Mouse (Mus musculus) hindbrain, embryonic 11.5 days (tissue): ENCODE results near the gene Spon1. TPM values are rescaled to one million over a fixed set of nuclear protein-coding genes. Genes with fewer than 3 reads are reported as not detected.

ENCODE experiments used
- ATAC-seq: fragments of 200-750 bp; cut with Nextera tagmentation; 2 replicates; pipeline ENCODE4 v1.8.0; 2017; ENCODE audit warnings: mild to moderate bottlenecking, moderate TSS enrichment, moderate library complexity; ENCODE audit not compliant: low FRiP score
- DNase-seq: peaks from one replicate; pipeline ENCODE4 v3.0.0-alpha.2; 2015; ENCODE audit warnings: low spot score
- H3K27ac ChIP-seq: fragments of 300-500 bp; sonication (generic); 2 replicates; pipeline ENCODE4 v1.5.1; 2014; ENCODE audit warnings: mild to moderate bottlenecking, low read depth, low read length
- H3K27me3 ChIP-seq: fragments of 300-500 bp; sonication (generic); 2 replicates; pipeline ENCODE4 v1.6.1; 2014; ENCODE audit warnings: mild to moderate bottlenecking, low read length, moderate library complexity, mixed read lengths; ENCODE audit not compliant: control insufficient read depth, insufficient read depth
- H3K36me3 ChIP-seq: fragments of 300-500 bp; sonication (generic); 2 replicates; pipeline ENCODE4 v1.6.1; 2014; ENCODE audit warnings: mild to moderate bottlenecking, low read length, moderate library complexity, mixed read lengths; ENCODE audit not compliant: control insufficient read depth, insufficient read depth
- H3K4me1 ChIP-seq: fragments of 300-500 bp; sonication (generic); replicated peaks from 2 replicates; pipeline ENCODE4 v1.6.1; 2014; ENCODE audit warnings: low read length, mixed read lengths; ENCODE audit not compliant: control insufficient read depth, insufficient read depth
- H3K4me2 ChIP-seq: fragments of 300-500 bp; sonication (generic); replicated peaks from 2 replicates; pipeline ENCODE4 v1.6.1; 2014; ENCODE audit warnings: mild to moderate bottlenecking, low read depth, low read length
- H3K4me3 ChIP-seq: fragments of 300-500 bp; sonication (generic); 2 replicates; pipeline ENCODE4 v1.5.1; 2014; ENCODE audit warnings: low read depth, low read length
- H3K9ac ChIP-seq: fragments of 300-500 bp; sonication (generic); 2 replicates; pipeline ENCODE4 v1.6.1; 2014; ENCODE audit warnings: low read depth, low read length
- H3K9me3 ChIP-seq: fragments of 300-500 bp; sonication (generic); 2 replicates; pipeline ENCODE4 v1.6.1; 2016; ENCODE audit warnings: low read length; ENCODE audit not compliant: control insufficient read depth
- WGBS: fragments of 180-500 bp; shearing (Covaris S2); extraction: QIAGEN DNeasy Blood & Tissue Kit; methylation state at CpG from one replicate; pipeline ENCODE4 v1.1.7; 2014; 5-methylcytosine and 5-hydroxymethylcytosine counted together
- polyA plus RNA-seq: library from polyadenylated mRNA; unstranded; fragments of >200 nt; fragmentation: Nextera tagmentation; extraction: Ambion mirVana; gene quantifications from 2 replicates; pipeline ENCODE4 v1.2.1, GENCODE M21; 2014

Spon1 gene
- polyA plus RNA-seq, 1 experiment from 2014 or later: 72.3 TPM

GRCm38 (mm10) chr7:113742644-113743043 is 23.2 kb upstream of the Spon1 start:
- no peak overlapping the region for H3K4me2 ChIP-seq
- H3K4me3 ChIP-seq: no peak overlapping the region
- WGBS: 91% methylated on average over 4 of the region's 4 CpGs
- no peaks in the 10 kb centered on the region for H3K36me3 ChIP-seq
- H3K9ac ChIP-seq: no peak overlapping the region
- H3K9me3 ChIP-seq: no peaks in the 10 kb centered on the region
- H3K27ac ChIP-seq: no peak overlapping the region
- no peaks in the 10 kb centered on the region for H3K27me3 ChIP-seq
- no peaks in the 10 kb centered on the region; the same call in 1 of the 2 replicates for H3K4me1 ChIP-seq
- DNase-seq (no peak), ATAC-seq (no peak)

GRCm38 (mm10) chr7:113743982-113744381 is 21.8 kb upstream of the Spon1 start:
- Histone ChIP-seq H3K9ac (no peak overlapping the region), H3K27ac (no peak overlapping the region), H3K4me1 (no peaks in the 10 kb centered on the region; the same call in 1 of the 2 replicates), H3K9me3 (no peaks in the 10 kb centered on the region), H3K36me3 (no peaks in the 10 kb centered on the region), H3K27me3 (no peaks in the 10 kb centered on the region), H3K4me2 (no peak overlapping the region), H3K4me3 (no peak overlapping the region)
- WGBS: 22% methylated on average over 5 of the region's 5 CpGs
- DNase-seq (no peak), ATAC-seq (no peak)

- no peak overlapping the region for H3K27ac ChIP-seq
- no peak overlapping the region for H3K9ac ChIP-seq
- 69% methylated on average over 2 of the region's 2 CpGs for WGBS
- ATAC-seq: no peak
- H3K9me3 ChIP-seq: no peaks in the 10 kb centered on the region
- H3K4me2 ChIP-seq: no peak overlapping the region
- H3K4me3 ChIP-seq: no peak overlapping the region
- no peaks in the 10 kb centered on the region for H3K4me1 ChIP-seq
- no peak for DNase-seq
- no peaks in the 10 kb centered on the region for H3K27me3 ChIP-seq
- H3K36me3 ChIP-seq: no peaks in the 10 kb centered on the region
These were observed 9.2 kb upstream of the Spon1 start for GRCm38 (mm10) chr7:113756616-113757015.

GRCm38 (mm10) chr7:113759212-113759611 is 6.6 kb upstream of the Spon1 start:
- no peaks in the 10 kb centered on the region for H3K9me3 ChIP-seq

GRCm38 (mm10) chr7:113765133-113765532 is 665 bp upstream of the Spon1 start:
- DNase-seq (peak; percentile 8), ATAC-seq (no peak)
- H3K4me2 ChIP-seq: no peak overlapping the region
- H3K4me3 ChIP-seq: no peak overlapping the region
- peaks cover 3% of the 10 kb centered on the region; the same call in 1 of the 2 replicates for H3K4me1 ChIP-seq
- H3K9me3 ChIP-seq: no peaks in the 10 kb centered on the region
- 89% methylated on average over 5 of the region's 5 CpGs for WGBS
- no peaks in the 10 kb centered on the region for H3K36me3 ChIP-seq
- no peak overlapping the region for H3K9ac ChIP-seq
- H3K27me3 ChIP-seq: peaks cover 28% of the 10 kb centered on the region
- H3K27ac ChIP-seq: no peak overlapping the region

More at GRCm38 (mm10) chr7:113759212-113759611, 6.6 kb upstream of the Spon1 start:
- DNase-seq (peak; percentile 76), ATAC-seq (no peak)
- H3K4me1 ChIP-seq: no peaks in the 10 kb centered on the region
- no peak overlapping the region for H3K27ac ChIP-seq
- WGBS: 13% methylated on average over 1 of the region's 1 CpGs
- no peaks in the 10 kb centered on the region for H3K36me3 ChIP-seq
- H3K4me2 ChIP-seq: no peak overlapping the region
- H3K27me3 ChIP-seq: no peaks in the 10 kb centered on the region
- no peak overlapping the region for H3K4me3 ChIP-seq
- no peak overlapping the region for H3K9ac ChIP-seq

- peak overlapping the region; percentile 50 for H3K4me3 ChIP-seq
- 0 out of 2 replicates have a peak overlapping the region, but pooled peaks have one; percentile 11 for H3K27ac ChIP-seq
- DNase-seq: peak; percentile 51
These were observed 722 bp downstream of the Spon1 start for GRCm38 (mm10) chr7:113766498-113766941.

GRCm38 (mm10) chr7:113767546-113767945 is 1.7 kb downstream of the Spon1 start:
- Histone ChIP-seq H3K4me1 (peaks cover 3% of the 10 kb centered on the region; the same call in 1 of the 2 replicates), H3K27me3 (peaks cover 30% of the 10 kb centered on the region), H3K4me3 (peak overlapping the region; percentile 50), H3K9ac (no peak overlapping the region), H3K36me3 (no peaks in the 10 kb centered on the region), H3K9me3 (no peaks in the 10 kb centered on the region), H3K4me2 (peak overlapping the region; percentile 9; the same call in 1 of the 2 replicates), H3K27ac (no peak overlapping the region)
- peak; percentile 19 for DNase-seq
- WGBS: 8% methylated on average over 6 of the region's 6 CpGs
- no peak for ATAC-seq

More at GRCm38 (mm10) chr7:113766498-113766941, 722 bp downstream of the Spon1 start:
- peaks cover 30% of the 10 kb centered on the region for H3K27me3 ChIP-seq
- H3K4me1 ChIP-seq: peaks cover 3% of the 10 kb centered on the region; the same call in 1 of the 2 replicates
- under 1% methylated on average over 27 of the region's 27 CpGs for WGBS
- peak overlapping the region; percentile 90 for H3K4me2 ChIP-seq
- ATAC-seq: peak; percentile 70
- H3K36me3 ChIP-seq: no peaks in the 10 kb centered on the region
- no peaks in the 10 kb centered on the region for H3K9me3 ChIP-seq
- peak overlapping the region; percentile 58 for H3K9ac ChIP-seq

GRCm38 (mm10) chr7:113768174-113768935 is 2.6 kb downstream of the Spon1 start:
- Histone ChIP-seq H3K27me3 (peaks cover 30% of the 10 kb centered on the region), H3K9ac (no peak overlapping the region)
- ATAC-seq: no peak

More at GRCm38 (mm10) chr7:113768174-113768935, 2.6 kb downstream of the Spon1 start:
- Histone ChIP-seq H3K4me3 (peak overlapping the region; percentile 50; the same call in 1 of the 2 replicates), H3K4me2 (no peak overlapping the region), H3K9me3 (no peaks in the 10 kb centered on the region), H3K27ac (no peak overlapping the region), H3K4me1 (peaks cover 3% of the 10 kb centered on the region; the same call in 1 of the 2 replicates), H3K36me3 (no peaks in the 10 kb centered on the region)
- no peak for DNase-seq
- 61% methylated on average over 6 of the region's 6 CpGs for WGBS
